In genomic region chr15:26895761-26896160, GRCm38 (mm10) we compare ENCODE assay signal across 8 mouse cellular contexts. TPM values are rescaled to one million over a fixed set of nuclear protein-coding genes. Genes with fewer than 3 reads are reported as not detected.
DNase-seq lines count a peak whose midpoint lies in the region; ATAC-seq and TF ChIP-seq lines count a peak whose summit lies in the region.

No protein-coding gene starts in this region.

- no peak for TF ChIP-seq POLR2A in myocyte (IDR thresholded peaks at IDR 0.05; ENCODE audit: insufficient read length, low read depth)

- ATAC-seq in kidney, embryonic 15.5 days (replicated peaks; ENCODE audit: low FRiP score): peak; percentile 54
- ATAC-seq in intestine, embryonic 15.5 days: peak; percentile 52

- WGBS in kidney, embryonic 15.5 days: 0% methylated on average over 14 of the region's 14 CpGs
- under 1% methylated on average over 14 of the region's 14 CpGs for WGBS in embryonic facial prominence, embryonic 10.5 days
- under 1% methylated on average over 14 of the region's 14 CpGs for WGBS in intestine, embryonic 15.5 days

- H3K27me3 ChIP-seq in kidney, embryonic 15.5 days: peaks cover 4% of the 10 kb centered on the region; the same call in 1 of the 2 replicates
- 0 out of 2 replicates have a peak, but pooled peaks cover 4% of the 10 kb centered on the region for H3K27me3 ChIP-seq in embryonic facial prominence, embryonic 10.5 days (replicated peaks; ENCODE audit: low read depth, poor library complexity, severe bottlenecking)
- no peaks in the 10 kb centered on the region for H3K27me3 ChIP-seq in intestine, embryonic 15.5 days (replicated peaks)
- no peaks in the 10 kb centered on the region for H3K27me3 ChIP-seq in myocyte (ENCODE audit: control insufficient read depth, insufficient read depth, insufficient read length)

- peak overlapping the region; percentile 83 for H3K4me2 ChIP-seq in kidney, embryonic 15.5 days
- H3K4me2 ChIP-seq in intestine, embryonic 15.5 days (replicated peaks): peak overlapping the region; percentile 86
- H3K4me2 ChIP-seq in myocyte (ENCODE audit: low read depth): peak overlapping the region; percentile 97

- H3ac ChIP-seq in myocyte (ENCODE audit: control insufficient read depth, insufficient read length): peak overlapping the region; percentile 52

- H3K4me1 ChIP-seq in kidney, embryonic 15.5 days: peaks cover 9% of the 10 kb centered on the region
- H3K4me1 ChIP-seq in embryonic facial prominence, embryonic 10.5 days: peaks cover 21% of the 10 kb centered on the region
- H3K4me1 ChIP-seq in intestine, embryonic 15.5 days (replicated peaks): no peaks in the 10 kb centered on the region

- H3K4me3 ChIP-seq in kidney, embryonic 15.5 days (replicated peaks): peak overlapping the region; percentile 80
- peak overlapping the region; percentile 90 for H3K4me3 ChIP-seq in embryonic facial prominence, embryonic 10.5 days
- H3K4me3 ChIP-seq in intestine, embryonic 15.5 days (replicated peaks): peak overlapping the region; percentile 84
- H3K4me3 ChIP-seq in myocyte: peak overlapping the region; percentile 49

- H3K79me2 ChIP-seq in myocyte (ENCODE audit: control insufficient read depth, insufficient read depth): peaks cover 3% of the 10 kb centered on the region

- peak overlapping the region; percentile 88 for H3K27ac ChIP-seq in kidney, embryonic 15.5 days
- peak overlapping the region; percentile 97 for H3K27ac ChIP-seq in embryonic facial prominence, embryonic 10.5 days (replicated peaks)
- peak overlapping the region; percentile 89 for H3K27ac ChIP-seq in intestine, embryonic 15.5 days

- no peaks in the 10 kb centered on the region for H3K36me3 ChIP-seq in kidney, embryonic 15.5 days
- H3K36me3 ChIP-seq in embryonic facial prominence, embryonic 10.5 days (replicated peaks): no peaks in the 10 kb centered on the region
- no peaks in the 10 kb centered on the region for H3K36me3 ChIP-seq in intestine, embryonic 15.5 days
- H3K36me3 ChIP-seq in myocyte (ENCODE audit: control insufficient read depth, insufficient read depth): no peaks in the 10 kb centered on the region

- H3K9me3 ChIP-seq in kidney, embryonic 15.5 days (replicated peaks): no peaks in the 10 kb centered on the region
- H3K9me3 ChIP-seq in embryonic facial prominence, embryonic 10.5 days: no peaks in the 10 kb centered on the region
- no peaks in the 10 kb centered on the region for H3K9me3 ChIP-seq in intestine, embryonic 15.5 days

- peak overlapping the region; percentile 57 for H3K9ac ChIP-seq in kidney, embryonic 15.5 days
- peak overlapping the region; percentile 82 for H3K9ac ChIP-seq in intestine, embryonic 15.5 days

- no peak for DNase-seq in kidney, adult 11 months
- no peak for DNase-seq in embryonic facial prominence, embryonic 10.5 days (ENCODE audit: low spot score)
- no peak for DNase-seq in thymus, postnatal 36 days
- DNase-seq in thymus, postnatal 0 days (ENCODE audit: low spot score): no peak
- no peak for DNase-seq in right cerebral cortex, adult 2 months (ENCODE audit: low spot score in 2 of 2)

TF ChIP-seq in myocyte, 11 proteins besides CTCF, POLR2A, EP300 and RAD21:
- no peak for TF ChIP-seq MAX (IDR thresholded peaks at IDR 0.05; ENCODE audit: low read depth)

RNA-seq across cellular contexts. Expression of gene Fbxl7, which starts 0.4 kb away (rescaled TPM):
- 15.2 and 16.9 TPM in 2 replicates for polyA plus RNA-seq in kidney, embryonic 15.5 days (2015; fragmentation: Nextera tagmentation; extraction: Ambion mirVana)
- polyA plus RNA-seq in embryonic facial prominence, embryonic 10.5 days (2016; fragmentation: Nextera tagmentation; extraction: Ambion mirVana): 11.9 and 14.5 TPM in 2 replicates
- polyA plus RNA-seq in intestine, embryonic 15.5 days (2015; fragmentation: Nextera tagmentation; extraction: Ambion mirVana): 11.3 TPM in 2 replicates
- 8.3 TPM for polyA plus RNA-seq in myocyte (2012; fragmentation: generic; extraction: Trizol)
- polyA plus RNA-seq in thymus, postnatal 0 days (2015; fragmentation: Nextera tagmentation; extraction: Ambion mirVana): 0.67 and 1.0 TPM in 2 replicates
